ENCODE assay signal across 8 mouse cellular contexts in the genomic region with DNA sequence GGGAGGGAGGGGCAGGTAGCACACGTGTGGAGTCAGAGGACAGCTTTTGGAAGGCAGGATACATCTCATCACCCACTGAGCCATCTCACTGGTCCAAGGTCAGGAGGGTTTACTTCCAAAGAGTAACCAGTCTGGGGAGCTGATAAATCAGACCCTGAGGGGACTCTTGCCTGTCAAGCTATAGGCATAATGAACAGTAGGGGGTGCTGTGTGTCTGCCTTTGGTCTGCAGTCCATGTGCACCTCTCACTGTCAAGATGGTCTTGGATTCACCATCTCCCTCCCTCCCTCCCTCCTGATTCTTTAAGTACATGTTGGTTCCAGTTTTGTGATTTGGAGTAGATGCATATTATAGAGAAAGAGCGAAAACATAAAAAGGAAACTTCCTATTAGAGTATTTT. TPM values are rescaled to one million over a fixed set of nuclear protein-coding genes. Genes with fewer than 3 reads are reported as not detected.
DNase-seq lines count a peak whose midpoint lies in the region; ATAC-seq and TF ChIP-seq lines count a peak whose summit lies in the region.

No protein-coding gene starts in this region.

- peak; percentile 73 for TF ChIP-seq CTCF in kidney, postnatal 0 days (IDR thresholded peaks at IDR 0.05; ENCODE audit: low read depth)

- H3K4me1 ChIP-seq in midbrain, embryonic 14.5 days (ENCODE audit: control insufficient read depth, insufficient read depth, low read length), result no peaks in the 10 kb centered on the region
- no peaks in the 10 kb centered on the region for H3K4me1 ChIP-seq in midbrain, embryonic 13.5 days (replicated peaks)
- H3K4me1 ChIP-seq in kidney, postnatal 0 days (replicated peaks; ENCODE audit: insufficient read depth, low read length), result no peaks in the 10 kb centered on the region

- no peak overlapping the region for H3K9ac ChIP-seq in midbrain, embryonic 14.5 days (replicated peaks; ENCODE audit: low read length)
- H3K9ac ChIP-seq in midbrain, embryonic 13.5 days (replicated peaks), result no peak overlapping the region
- H3K9ac ChIP-seq in kidney, postnatal 0 days (ENCODE audit: low read depth, low read length), result no peak overlapping the region

- H3K4me3 ChIP-seq in midbrain, embryonic 14.5 days (replicated peaks; ENCODE audit: low read depth, low read length), result no peak overlapping the region
- H3K4me3 ChIP-seq in midbrain, embryonic 13.5 days (replicated peaks), result no peak overlapping the region
- H3K4me3 ChIP-seq in kidney, postnatal 0 days (replicated peaks; ENCODE audit: low read depth, low read length), result no peak overlapping the region

- no peak overlapping the region for H3K4me2 ChIP-seq in midbrain, embryonic 14.5 days (ENCODE audit: low read length)
- H3K4me2 ChIP-seq in midbrain, embryonic 13.5 days (replicated peaks), result no peak overlapping the region
- no peak overlapping the region for H3K4me2 ChIP-seq in kidney, postnatal 0 days (ENCODE audit: low read length)

- DNase-seq in adrenal gland, adult 2 months, result peak; percentile 35
- DNase-seq in adrenal gland, adult 8-10 months, result no peak
- DNase-seq in midbrain, embryonic 14.5 days, result peak; percentile 70
- peak; percentile 73 for DNase-seq in embryo, embryonic 10.5 days (ENCODE audit: low spot score)
- DNase-seq in kidney, postnatal 0 days (ENCODE audit: low spot score), result peak; percentile 65
- DNase-seq in lung, postnatal 10 days, result peak; percentile 79
- DNase-seq in thymus, postnatal 25 days, result peak; percentile 62

- H3K9me3 ChIP-seq in midbrain, embryonic 14.5 days (ENCODE audit: control insufficient read depth, low read length), result no peaks in the 10 kb centered on the region
- H3K9me3 ChIP-seq in midbrain, embryonic 13.5 days, result no peaks in the 10 kb centered on the region
- no peaks in the 10 kb centered on the region for H3K9me3 ChIP-seq in kidney, postnatal 0 days (replicated peaks; ENCODE audit: low read length)

- ATAC-seq in midbrain, embryonic 14.5 days (ENCODE audit: low FRiP score, low TSS enrichment), result no peak
- ATAC-seq in midbrain, embryonic 13.5 days, result no peak
- ATAC-seq in kidney, postnatal 0 days (replicated peaks; ENCODE audit: low FRiP score, low read depth), result 0 out of 2 replicates have a peak, but pooled peaks have one; percentile 21

- 67% methylated on average over 2 of the region's 2 CpGs for WGBS in midbrain, embryonic 14.5 days
- 69% methylated on average over 2 of the region's 2 CpGs for WGBS in midbrain, embryonic 13.5 days
- 45% methylated on average over 2 of the region's 2 CpGs for WGBS in kidney, postnatal 0 days

- H3K27me3 ChIP-seq in midbrain, embryonic 14.5 days (ENCODE audit: control insufficient read depth, insufficient read depth, low read length), result no peaks in the 10 kb centered on the region
- H3K27me3 ChIP-seq in midbrain, embryonic 13.5 days, result no peaks in the 10 kb centered on the region
- no peaks in the 10 kb centered on the region for H3K27me3 ChIP-seq in kidney, postnatal 0 days (ENCODE audit: insufficient read depth, low read length)

- H3K27ac ChIP-seq in midbrain, embryonic 14.5 days (replicated peaks; ENCODE audit: low read depth, low read length), result no peak overlapping the region
- no peak overlapping the region for H3K27ac ChIP-seq in midbrain, embryonic 13.5 days
- H3K27ac ChIP-seq in kidney, postnatal 0 days, result no peak overlapping the region

- H3K36me3 ChIP-seq in midbrain, embryonic 14.5 days (ENCODE audit: control insufficient read depth, insufficient read depth, low read length), result peaks cover 76% of the 10 kb centered on the region
- H3K36me3 ChIP-seq in midbrain, embryonic 13.5 days, result peaks cover 77% of the 10 kb centered on the region
- H3K36me3 ChIP-seq in kidney, postnatal 0 days (ENCODE audit: insufficient read depth, low read length), result peaks cover 28% of the 10 kb centered on the region

RNA-seq across cellular contexts. Expression of a gene that starts 25.7 kb away (rescaled TPM):
- 10 to 100 TPM; 47.8 to 63.4 TPM for total RNA-seq in adrenal gland, adult 2 months (2021)
- polyA plus RNA-seq in adrenal gland, adult 2 months (2012; rRNA removed), result 29.4 and 29.7 TPM in 2 replicates
- 10 to 100 TPM; 43.1 to 53.3 (median 44.2) TPM for total RNA-seq in adrenal gland, adult 8-10 months (2022)
- 56.2 and 59.7 TPM in 2 replicates for polyA plus RNA-seq in midbrain, embryonic 14.5 days (2014; fragmentation: Nextera tagmentation; extraction: Ambion mirVana)
- 59.9 and 61.7 TPM in 2 replicates for polyA plus RNA-seq in midbrain, embryonic 13.5 days (2015; fragmentation: Nextera tagmentation; extraction: Ambion mirVana)
- 56.6 and 62.9 TPM in 2 replicates for polyA plus RNA-seq in kidney, postnatal 0 days (2015; fragmentation: Nextera tagmentation; extraction: Ambion mirVana)

RNA-seq across cellular contexts. Expression of a gene that starts 26.2 kb away (rescaled TPM):
- 10 to 100 TPM; 27.1 to 27.8 TPM for total RNA-seq in adrenal gland, adult 2 months (2021)
- 17.6 and 26.8 TPM in 2 replicates for polyA plus RNA-seq in adrenal gland, adult 2 months (2012; rRNA removed)
- 10 to 100 TPM; 17.6 to 31.5 (median 21.7) TPM for total RNA-seq in adrenal gland, adult 8-10 months (2022)
- 57.7 and 60.3 TPM in 2 replicates for polyA plus RNA-seq in midbrain, embryonic 14.5 days (2014; fragmentation: Nextera tagmentation; extraction: Ambion mirVana)
- 51.6 and 53.5 TPM in 2 replicates for polyA plus RNA-seq in midbrain, embryonic 13.5 days (2015; fragmentation: Nextera tagmentation; extraction: Ambion mirVana)
- polyA plus RNA-seq in kidney, postnatal 0 days (2015; fragmentation: Nextera tagmentation; extraction: Ambion mirVana), result 24.8 and 28.9 TPM in 2 replicates

RNA-seq across cellular contexts. Expression of a gene that starts 32.9 kb away (rescaled TPM):
- total RNA-seq in adrenal gland, adult 2 months (2021), result 1 to 10 TPM; 5.7 to 5.8 TPM
- polyA plus RNA-seq in adrenal gland, adult 2 months (2012; rRNA removed), result 2.1 and 2.7 TPM in 2 replicates
- total RNA-seq in adrenal gland, adult 8-10 months (2022), result 1 to 10 TPM; 5.3 to 8.9 (median 6.7) TPM
- 12.5 and 14.3 TPM in 2 replicates for polyA plus RNA-seq in midbrain, embryonic 14.5 days (2014; fragmentation: Nextera tagmentation; extraction: Ambion mirVana)
- polyA plus RNA-seq in midbrain, embryonic 13.5 days (2015; fragmentation: Nextera tagmentation; extraction: Ambion mirVana), result 11.5 and 14.3 TPM in 2 replicates
- polyA plus RNA-seq in kidney, postnatal 0 days (2015; fragmentation: Nextera tagmentation; extraction: Ambion mirVana), result 7.9 and 9.3 TPM in 2 replicates

RNA-seq across cellular contexts. Expression of a gene that starts 44.1 kb away (rescaled TPM):
- total RNA-seq in adrenal gland, adult 2 months (2021), result 10 to 100 TPM; 38.4 to 44.4 TPM
- polyA plus RNA-seq in adrenal gland, adult 2 months (2012; rRNA removed), result 6.4 and 8.2 TPM in 2 replicates
- 10 to 100 TPM; 32.9 to 46.7 (median 43.7) TPM for total RNA-seq in adrenal gland, adult 8-10 months (2022)
- polyA plus RNA-seq in midbrain, embryonic 14.5 days (2014; fragmentation: Nextera tagmentation; extraction: Ambion mirVana), result 31.3 and 47.8 TPM in 2 replicates
- 56.1 and 58.0 TPM in 2 replicates for polyA plus RNA-seq in midbrain, embryonic 13.5 days (2015; fragmentation: Nextera tagmentation; extraction: Ambion mirVana)
- polyA plus RNA-seq in kidney, postnatal 0 days (2015; fragmentation: Nextera tagmentation; extraction: Ambion mirVana), result 36.6 and 43.6 TPM in 2 replicates

RNA-seq across cellular contexts. Expression of a gene that starts 48.8 kb away (rescaled TPM):
- 1 to 10 TPM; 1.2 to 3.6 TPM for total RNA-seq in adrenal gland, adult 2 months (2021)
- 9.2 and 10.2 TPM in 2 replicates for polyA plus RNA-seq in adrenal gland, adult 2 months (2012; rRNA removed)
- total RNA-seq in adrenal gland, adult 8-10 months (2022), result 1 to 10 TPM; 3.0 to 3.2 (median 3.1) TPM
- polyA plus RNA-seq in midbrain, embryonic 14.5 days (2014; fragmentation: Nextera tagmentation; extraction: Ambion mirVana), result 1.5 TPM in 1 of 2 replicates, not detected in the other
- polyA plus RNA-seq in midbrain, embryonic 13.5 days (2015; fragmentation: Nextera tagmentation; extraction: Ambion mirVana), result 0.42 and 0.54 TPM in 2 replicates
- polyA plus RNA-seq in kidney, postnatal 0 days (2015; fragmentation: Nextera tagmentation; extraction: Ambion mirVana), result 5.5 and 7.4 TPM in 2 replicates
